Mouse (Mus musculus) lung, postnatal 14 days (tissue): Measurements from ENCODE around the gene Gm765.

Experiments
- DNase-seq: peaks from one replicate; pipeline ENCODE4 v3.0.0; 2021

The Gm765 gene

GRCm38 (mm10) chr6:98342654-98343053 lies at the start of gene Gm765:
TSS of gene Gm765 (minus strand) at chr6:98342754.
- no peak for DNase-seq

- DNase-seq = no peak
Observed at GRCm38 (mm10) chr6:98385487-98385886, 42.9 kb upstream of the Gm765 start.

- DNase-seq = no peak
Observed at GRCm38 (mm10) chr6:98384431-98384830, 41.9 kb upstream of the Gm765 start.

DNA sequence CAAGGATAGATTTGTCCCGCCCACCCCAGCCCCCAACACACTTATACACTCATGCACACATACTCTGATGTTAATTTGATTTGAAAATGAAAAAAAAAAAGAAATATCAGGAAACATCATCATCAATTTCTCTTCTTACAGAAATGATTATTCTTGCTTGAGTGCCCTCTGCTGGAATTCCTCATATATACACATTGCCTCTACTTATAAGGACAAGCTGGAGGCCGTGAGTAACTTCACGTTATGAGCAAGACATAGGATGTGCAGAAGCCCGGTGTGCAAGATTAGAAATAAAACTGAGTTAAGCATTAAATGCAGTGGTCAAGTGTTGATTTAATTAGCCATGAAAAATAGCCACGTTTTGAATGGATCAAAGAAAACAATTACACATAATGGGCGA lies 40.9 kb upstream of the Gm765 start:
- DNase-seq = peak; percentile 10

DNA sequence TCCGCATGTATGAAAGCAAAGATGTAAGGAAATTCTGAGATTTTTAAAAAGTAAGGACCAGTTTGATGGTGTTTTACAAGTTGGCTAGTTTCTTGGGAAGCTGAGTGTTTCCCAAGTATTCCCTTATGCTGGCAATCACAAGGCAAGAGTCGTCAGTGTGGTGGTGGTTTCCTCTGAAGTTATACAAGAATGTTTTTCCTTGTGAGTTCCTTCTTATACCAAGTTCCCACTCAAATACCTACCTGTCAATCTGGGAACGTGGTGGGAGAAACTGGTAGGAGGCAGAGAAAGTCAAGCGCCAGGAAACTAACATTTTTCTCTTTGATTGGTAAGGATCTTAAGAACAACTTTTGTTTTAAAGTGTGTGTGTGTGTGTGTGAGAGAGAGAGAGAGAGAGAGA lies 23.6 kb upstream of the Gm765 start:
- DNase-seq = no peak

DNA sequence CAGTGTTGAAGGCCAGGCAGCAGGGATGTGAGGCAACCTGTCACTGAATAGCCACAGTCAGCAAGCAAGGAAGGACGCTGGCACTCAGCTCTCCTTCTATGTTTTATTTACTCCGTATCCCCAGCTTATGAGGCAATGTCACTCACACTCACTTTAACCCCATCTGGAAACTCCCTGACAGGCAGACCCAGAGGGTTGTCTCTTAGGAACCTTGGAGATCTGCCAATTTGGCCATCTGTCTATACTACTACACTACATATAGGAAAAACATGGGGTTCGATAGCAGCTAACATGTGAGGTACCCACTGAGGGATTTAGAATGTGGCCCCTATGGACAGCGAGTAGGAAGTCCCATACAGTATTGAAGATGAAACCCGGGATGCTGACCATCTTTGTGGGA lies 12.7 kb upstream of the Gm765 start:
- DNase-seq = no peak

GRCm38 (mm10) chr6:98353285-98353684 lies 10.7 kb upstream of the Gm765 start:
- DNase-seq = no peak

- DNase-seq = no peak
Observed at GRCm38 (mm10) chr6:98332714-98333113, 9.8 kb downstream of the Gm765 start.

DNA sequence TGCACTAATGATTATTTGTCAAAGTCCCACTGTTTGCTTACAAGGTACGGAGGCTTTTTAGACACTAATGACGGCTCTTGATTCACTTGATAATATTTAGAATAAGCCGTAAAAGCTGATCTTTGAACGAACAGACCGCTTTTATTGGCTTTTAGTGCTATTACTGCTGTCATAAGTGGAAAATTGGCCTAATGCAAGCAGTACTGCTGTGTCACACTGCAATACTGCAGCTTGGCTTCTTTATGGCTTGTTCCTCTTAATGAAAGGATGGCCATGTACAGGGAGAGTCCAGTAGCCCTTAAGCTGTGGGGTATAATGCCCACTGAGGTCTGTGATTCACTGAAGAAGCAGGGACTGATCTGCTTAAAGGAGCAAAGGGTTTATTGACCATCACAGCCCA lies 30.9 kb downstream of the Gm765 start:
- no peak for DNase-seq

DNA sequence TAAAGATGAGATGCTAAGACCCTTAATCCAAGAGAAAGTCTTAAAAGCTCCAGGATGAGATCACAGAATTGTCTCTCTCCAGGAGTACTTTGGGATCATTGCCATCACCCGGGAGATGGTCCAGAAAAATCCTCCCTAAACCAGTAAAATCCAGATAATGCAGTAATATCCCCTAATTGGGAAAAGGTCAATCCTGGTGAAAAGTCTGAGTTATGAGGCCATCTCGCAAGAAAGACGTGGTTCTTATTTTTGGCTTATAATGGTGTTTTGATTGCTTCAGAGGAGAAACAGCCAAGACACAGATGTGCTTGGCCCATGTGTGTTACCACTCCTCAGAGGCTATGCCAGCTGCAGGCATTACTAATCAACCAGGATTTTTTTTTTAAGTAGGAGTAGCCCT lies 34.9 kb downstream of the Gm765 start:
- DNase-seq = no peak

- no peak for DNase-seq
Observed at GRCm38 (mm10) chr6:98307159-98307558, 35.4 kb downstream of the Gm765 start.

- DNase-seq = no peak
Observed at GRCm38 (mm10) chr6:98292064-98292463, 50.5 kb downstream of the Gm765 start.

- DNase-seq = no peak
Observed at GRCm38 (mm10) chr6:98288316-98288715, 54.2 kb downstream of the Gm765 start.

DNA sequence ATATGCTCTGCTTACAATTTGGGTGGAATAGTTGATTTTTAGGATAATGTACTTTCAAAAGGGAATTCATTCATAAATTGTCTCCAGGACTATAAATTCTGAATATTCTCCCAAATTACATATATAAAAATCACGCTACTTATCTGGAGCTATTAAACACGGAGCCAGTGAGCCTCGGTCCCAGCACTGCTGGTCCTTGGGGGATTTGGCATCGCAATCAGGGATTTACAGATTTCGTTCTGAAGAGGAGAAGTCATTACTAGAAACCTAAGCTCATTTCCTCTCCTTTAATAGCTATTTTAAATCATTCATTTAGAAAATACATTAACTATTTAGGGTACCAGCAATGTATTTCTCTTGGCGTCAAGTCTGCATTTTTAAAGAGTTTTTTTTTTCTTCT lies 55.0 kb downstream of the Gm765 start:
- DNase-seq = no peak

GRCm38 (mm10) chr6:98285190-98285589 lies 57.4 kb downstream of the Gm765 start:
- DNase-seq = no peak

DNA sequence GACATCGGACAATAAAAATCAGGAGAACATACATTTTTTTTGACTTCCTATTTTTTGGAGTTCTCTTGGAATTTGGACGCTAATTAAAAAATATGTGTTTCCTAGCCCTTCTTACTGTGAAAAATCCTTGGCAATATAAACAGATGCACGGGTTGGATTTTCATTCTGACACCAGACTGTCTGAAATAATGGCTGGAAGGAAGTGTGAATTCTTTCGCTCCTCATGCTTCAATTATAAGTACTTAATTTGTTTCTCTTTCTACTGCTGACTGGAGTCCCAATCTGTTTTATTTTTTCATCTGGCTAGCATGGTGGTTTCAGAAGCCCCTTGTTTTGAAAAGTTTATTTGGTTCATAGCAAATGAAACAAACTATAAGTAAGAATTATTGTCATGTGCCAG lies 59.8 kb downstream of the Gm765 start:
- DNase-seq = no peak

DNA sequence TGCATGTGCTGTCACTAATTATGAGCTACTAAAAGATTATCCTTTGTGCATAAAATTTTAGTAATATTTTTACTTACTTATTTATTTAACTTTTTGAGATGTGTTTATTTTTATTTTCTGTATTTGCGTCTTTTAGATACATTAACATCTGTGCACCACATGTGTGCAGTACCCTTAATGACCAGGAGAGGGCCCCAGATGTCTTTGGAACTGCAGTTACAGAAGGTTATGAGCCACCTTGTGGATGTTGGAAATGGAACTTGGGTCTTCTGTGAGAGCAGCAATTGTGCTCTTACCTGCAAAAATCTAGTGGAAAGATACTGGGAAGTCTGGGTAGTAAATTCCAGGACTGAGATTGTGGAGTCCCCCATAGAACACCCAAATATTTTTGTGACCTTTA lies 71.0 kb downstream of the Gm765 start:
- peak; percentile 63 for DNase-seq

DNA sequence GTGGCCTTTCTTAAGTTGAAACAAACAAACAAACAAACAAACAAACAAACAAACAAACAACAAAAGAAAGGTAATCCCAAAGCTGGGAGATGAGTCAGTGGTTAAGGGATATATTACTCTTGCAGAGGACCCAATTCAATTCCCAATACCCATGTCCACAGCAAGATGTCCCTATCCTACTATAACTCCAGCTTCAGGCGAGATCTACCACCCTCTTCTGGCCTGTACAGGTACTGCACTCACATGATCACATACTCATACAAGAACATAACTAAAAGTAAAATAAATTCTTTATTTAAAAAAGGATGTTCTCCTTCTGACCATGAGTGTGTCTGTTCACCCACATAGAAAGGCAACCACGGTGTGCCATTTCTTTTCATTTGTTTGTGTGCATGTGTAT lies 79.6 kb downstream of the Gm765 start:
- DNase-seq = no peak

DNA sequence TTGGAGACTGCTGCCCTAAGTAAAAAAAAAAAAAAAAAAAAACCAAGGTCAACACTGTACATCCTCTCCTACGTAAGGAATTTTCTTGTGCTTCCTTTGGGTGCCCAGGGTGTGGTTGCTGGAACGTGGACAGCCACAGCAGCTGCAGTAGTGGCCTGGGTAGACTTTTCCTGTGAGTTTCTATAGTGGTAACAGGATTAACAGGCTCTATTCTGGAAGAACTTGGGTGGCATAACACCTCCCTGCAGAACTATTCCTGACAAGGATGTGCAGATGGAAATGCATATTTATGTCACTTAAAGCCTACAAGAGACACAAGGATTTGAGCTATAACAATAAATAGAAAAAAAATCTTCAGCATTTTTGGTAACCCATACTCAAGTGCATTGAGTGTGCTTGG lies 83.5 kb downstream of the Gm765 start:
- no peak for DNase-seq

DNA sequence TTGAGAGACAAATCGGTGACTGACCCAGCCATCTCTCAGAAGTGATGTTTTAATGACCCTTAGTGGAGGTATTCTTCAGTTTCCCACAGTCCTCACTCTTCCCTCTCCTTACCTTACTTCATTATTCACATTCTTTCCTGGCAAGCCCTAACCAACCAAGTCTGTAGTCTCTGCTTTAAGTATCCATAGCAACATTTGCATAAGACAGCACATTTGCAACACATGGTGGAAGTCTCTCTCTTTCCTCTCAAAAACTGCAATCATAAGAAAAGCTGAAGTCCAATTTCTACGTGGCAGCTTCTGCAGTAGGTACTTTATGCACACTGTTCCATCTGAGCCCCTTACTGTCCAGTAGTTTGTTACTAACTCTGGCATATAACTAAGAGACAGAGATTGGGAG lies 96.1 kb downstream of the Gm765 start:
- no peak for DNase-seq

DNA sequence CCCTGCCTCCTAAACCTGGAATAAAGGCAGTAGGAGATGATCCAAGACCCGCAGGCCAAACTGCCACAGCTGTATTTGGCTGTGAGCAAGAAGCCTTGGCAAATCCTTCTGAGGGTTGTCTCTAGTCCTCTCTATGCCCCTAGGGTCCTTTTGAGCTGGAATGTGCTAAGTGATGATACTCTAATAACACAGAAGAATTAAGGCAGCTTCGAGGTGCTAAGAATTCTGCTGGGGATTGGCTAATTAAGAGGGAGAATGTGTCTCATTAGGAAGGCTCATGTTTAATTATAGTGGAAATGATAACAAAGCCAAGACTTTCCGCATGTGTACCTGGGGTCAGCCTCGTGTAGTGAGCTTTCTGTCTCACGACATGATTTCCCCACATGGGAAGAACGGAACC lies 99.4 kb downstream of the Gm765 start:
- no peak for DNase-seq

DNA sequence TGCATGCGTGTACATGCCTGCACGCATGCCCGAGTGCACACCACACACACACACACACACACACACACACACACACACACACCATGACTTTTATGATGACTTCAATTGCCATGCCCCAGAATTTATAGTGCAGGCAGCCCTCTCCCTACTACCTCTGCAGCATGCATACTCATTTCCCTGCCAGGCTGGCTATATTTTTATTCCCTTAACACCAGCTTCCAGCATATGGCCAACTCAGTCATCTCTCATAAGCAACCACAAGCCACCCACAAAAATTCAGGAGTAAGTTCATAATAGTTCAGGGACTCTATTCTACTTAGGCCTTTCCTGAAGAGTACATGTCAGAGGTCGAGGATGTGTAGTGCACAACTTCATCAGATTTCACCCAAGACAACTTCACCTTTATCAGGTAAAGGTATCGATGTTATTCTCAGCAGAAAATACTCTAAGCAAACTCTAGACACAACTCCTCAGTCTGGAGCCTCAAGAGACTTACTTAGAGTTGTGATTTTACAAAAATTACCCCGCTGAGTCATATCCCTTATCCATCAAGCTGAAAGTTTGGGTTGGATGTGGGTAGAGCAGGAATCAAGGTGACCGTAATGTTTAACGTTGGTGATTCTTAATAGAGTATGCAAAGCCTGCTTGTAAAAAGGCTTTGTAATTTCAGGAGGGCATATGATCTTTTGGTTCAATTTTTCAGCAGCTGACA lies 101.8 kb downstream of the Gm765 start:
- DNase-seq = no peak

GRCm38 (mm10) chr6:98234097-98234496 lies 108.5 kb downstream of the Gm765 start:
- DNase-seq = no peak

GRCm38 (mm10) chr6:98223923-98224322 lies 118.6 kb downstream of the Gm765 start:
- no peak for DNase-seq

DNA sequence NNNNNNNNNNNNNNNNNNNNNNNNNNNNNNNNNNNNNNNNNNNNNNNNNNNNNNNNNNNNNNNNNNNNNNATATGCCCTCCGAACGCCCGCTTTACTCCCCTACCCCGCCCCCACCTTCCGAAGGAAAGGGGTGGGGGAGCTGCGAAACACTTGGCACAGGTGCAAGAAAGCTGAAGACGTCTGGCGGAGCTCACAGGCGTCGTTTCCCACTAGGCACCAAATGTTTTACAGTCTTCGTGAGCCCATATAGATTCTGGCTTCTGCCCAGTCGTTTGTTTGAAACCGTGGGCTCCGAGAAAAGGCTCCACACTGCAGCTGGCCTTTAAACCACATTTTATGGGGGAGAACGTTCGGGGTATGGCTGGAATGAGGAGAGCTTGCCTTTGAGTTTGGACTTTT lies 120.6 kb downstream of the Gm765 start:
- no peak for DNase-seq

DNA sequence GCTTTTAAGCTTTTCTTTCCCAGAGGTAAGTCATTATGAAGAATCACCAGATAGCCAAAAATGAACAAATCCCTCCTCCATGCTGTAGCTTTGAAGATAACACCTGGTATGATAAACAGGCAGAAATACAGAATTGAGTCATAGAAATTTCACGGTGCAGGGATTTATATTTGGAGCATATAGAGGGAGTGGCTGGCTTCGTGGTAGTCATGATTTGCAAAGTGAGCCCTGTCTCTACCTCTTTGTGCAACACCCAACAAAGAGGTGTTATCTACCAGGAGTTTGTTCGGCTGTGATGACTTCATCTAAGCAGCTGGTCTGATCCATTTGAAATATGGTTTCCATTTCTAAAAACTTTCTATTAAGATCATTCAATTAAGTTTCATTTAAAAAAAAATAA lies 130.3 kb downstream of the Gm765 start:
- no peak for DNase-seq
